Mouse (Mus musculus): ENCODE data around the gene Ncoa5.

DNA sequence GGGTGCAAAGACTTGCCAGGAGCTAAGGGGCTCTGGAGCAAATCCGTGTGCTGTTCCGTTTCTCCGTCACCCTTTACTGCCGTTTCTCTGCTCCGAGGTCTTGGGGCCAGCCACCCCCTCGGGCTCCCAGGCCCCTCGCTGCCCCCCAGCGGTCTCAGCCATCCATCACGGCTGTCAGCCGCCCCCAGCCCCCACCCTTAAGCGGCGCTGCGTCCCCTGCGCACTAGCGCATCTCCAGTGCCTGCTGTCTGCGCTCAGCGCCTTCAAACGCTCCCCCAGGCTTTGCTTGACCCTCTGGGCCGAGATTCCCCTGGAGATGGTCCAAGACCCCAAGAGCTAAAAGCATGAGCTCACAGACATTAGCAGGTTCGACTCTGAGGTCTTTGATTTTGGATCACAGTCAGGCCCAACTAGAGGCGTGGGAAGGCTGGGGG lies 65.3 kb downstream of the Ncoa5 start:
- TF ChIP-seq CTCF (IDR thresholded peaks at IDR 0.05; ENCODE audit: low read depth) = no peak
- no peak for TF ChIP-seq EP300 (IDR thresholded peaks at IDR 0.05; ENCODE audit: low read depth)

All from liver, postnatal 0 days (tissue).